Comparison of ENCODE assay signal across 8 mouse cellular contexts in genomic region chr5:24973228-24973627, GRCm38 (mm10).
DNase-seq lines count a peak whose midpoint lies in the region; ATAC-seq and TF ChIP-seq lines count a peak whose summit lies in the region.

No protein-coding gene starts in this region.

- peaks cover 2% of the 10 kb centered on the region; the same call in 1 of the 2 replicates for H3K79me2 ChIP-seq in liver, adult 2 months (ENCODE audit: control insufficient read depth, insufficient read depth, low read length)

- no peak overlapping the region for H3K9ac ChIP-seq in liver, adult 2 months (ENCODE audit: low read depth, low read length)
- no peak overlapping the region for H3K9ac ChIP-seq in liver, embryonic 12.5 days
- H3K9ac ChIP-seq in kidney, embryonic 15.5 days = no peak overlapping the region
- H3K9ac ChIP-seq in forebrain, embryonic 11.5 days (ENCODE audit: low read length) = no peak overlapping the region

- no peaks in the 10 kb centered on the region for H3K36me3 ChIP-seq in liver, adult 2 months (ENCODE audit: control insufficient read depth, insufficient read depth, low read length)
- no peaks in the 10 kb centered on the region for H3K36me3 ChIP-seq in liver, embryonic 12.5 days
- H3K36me3 ChIP-seq in kidney, embryonic 15.5 days = no peaks in the 10 kb centered on the region
- no peaks in the 10 kb centered on the region for H3K36me3 ChIP-seq in forebrain, embryonic 11.5 days (ENCODE audit: control insufficient read depth, insufficient read depth, low read length)

- H3K4me1 ChIP-seq in liver, adult 2 months (ENCODE audit: control insufficient read depth, insufficient read depth, low read length) = peaks cover 28% of the 10 kb centered on the region
- H3K4me1 ChIP-seq in liver, embryonic 12.5 days = peaks cover 18% of the 10 kb centered on the region
- peaks cover 51% of the 10 kb centered on the region for H3K4me1 ChIP-seq in kidney, embryonic 15.5 days
- H3K4me1 ChIP-seq in forebrain, embryonic 11.5 days (replicated peaks; ENCODE audit: control insufficient read depth, insufficient read depth, low read length) = no peaks in the 10 kb centered on the region

- H3K27ac ChIP-seq in liver, adult 2 months (replicated peaks; ENCODE audit: insufficient read depth, low read depth, low read length) = no peak overlapping the region
- no peak overlapping the region for H3K27ac ChIP-seq in liver, embryonic 12.5 days
- H3K27ac ChIP-seq in kidney, embryonic 15.5 days = no peak overlapping the region
- no peak overlapping the region for H3K27ac ChIP-seq in forebrain, embryonic 11.5 days (ENCODE audit: low read depth, low read length)

- no peak overlapping the region for H3K4me2 ChIP-seq in liver, embryonic 12.5 days
- no peak overlapping the region for H3K4me2 ChIP-seq in kidney, embryonic 15.5 days
- no peak overlapping the region for H3K4me2 ChIP-seq in forebrain, embryonic 11.5 days (ENCODE audit: low read depth, low read length, severe bottlenecking)

- intact Hi-C loops in gastrocnemius, postnatal 36 days (cut with DNase I) = no loop called here

- peak; percentile 73 for DNase-seq in liver, adult 2 months (ENCODE audit: extremely low read depth, low read depth, low spot score)
- DNase-seq in gastrocnemius, postnatal 36 days = peak; percentile 47 to 64
- peak; percentile 94 for DNase-seq in skeletal muscle tissue, adult 2 months (ENCODE audit: low read depth, low spot score)
- DNase-seq in right cerebral cortex, postnatal 4 days = no peak
- DNase-seq in forebrain, embryonic 11.5 days (ENCODE audit: low spot score) = no peak
- DNase-seq in layer of hippocampus, adult 8-10 months (ENCODE audit: low spot score in 2 of 2) = no peak

- TF ChIP-seq CTCF in liver, adult 2 months (IDR thresholded peaks at IDR 0.05; ENCODE audit: low read depth, low read length) = no peak; the same call in 1 of the 2 replicates

- no peak overlapping the region for H3K4me3 ChIP-seq in liver, adult 2 months (ENCODE audit: insufficient read depth, low read depth, low read length)
- H3K4me3 ChIP-seq in liver, embryonic 12.5 days = no peak overlapping the region
- H3K4me3 ChIP-seq in kidney, embryonic 15.5 days (replicated peaks) = no peak overlapping the region
- no peak overlapping the region for H3K4me3 ChIP-seq in forebrain, embryonic 11.5 days (ENCODE audit: low read depth, low read length)

- H3K9me3 ChIP-seq in liver, embryonic 12.5 days (replicated peaks) = no peaks in the 10 kb centered on the region
- H3K9me3 ChIP-seq in kidney, embryonic 15.5 days (replicated peaks) = no peaks in the 10 kb centered on the region
- no peaks in the 10 kb centered on the region for H3K9me3 ChIP-seq in forebrain, embryonic 11.5 days (ENCODE audit: control insufficient read depth, low read length)

- ATAC-seq in liver, embryonic 12.5 days = no peak
- ATAC-seq in kidney, embryonic 15.5 days (replicated peaks; ENCODE audit: low FRiP score) = 0 out of 2 replicates have a peak, but pooled peaks have one; percentile 43
- ATAC-seq in forebrain, embryonic 11.5 days (replicated peaks; ENCODE audit: low FRiP score) = no peak

- no peaks in the 10 kb centered on the region for H3K27me3 ChIP-seq in liver, adult 2 months (ENCODE audit: control insufficient read depth, insufficient read depth, low read length)
- H3K27me3 ChIP-seq in liver, embryonic 12.5 days (replicated peaks) = peaks cover 69% of the 10 kb centered on the region
- H3K27me3 ChIP-seq in kidney, embryonic 15.5 days = no peaks in the 10 kb centered on the region
- no peaks in the 10 kb centered on the region for H3K27me3 ChIP-seq in forebrain, embryonic 11.5 days (ENCODE audit: control insufficient read depth, insufficient read depth, low read length)

- no peak for TF ChIP-seq POLR2A in liver, adult 2 months (IDR thresholded peaks at IDR 0.05; ENCODE audit: extremely low read depth, insufficient read depth, low read length)

- WGBS in liver, adult 2 months = 14% methylated on average over 13 of the region's 13 CpGs
- 61% methylated on average over 13 of the region's 13 CpGs for WGBS in liver, embryonic 12.5 days (ENCODE audit: insufficient replicate concordance)
- WGBS in kidney, embryonic 15.5 days = 38% methylated on average over 13 of the region's 13 CpGs
- 78% methylated on average over 13 of the region's 13 CpGs for WGBS in forebrain, embryonic 11.5 days

Comparison
In these comparisons a context has a peak if more than half of its experiments do, and no peak if none do; other contexts are left out.
1. DNase-seq: peak in liver, adult 2 months (single experiment), gastrocnemius, postnatal 36 days (2 of 2) and skeletal muscle tissue, adult 2 months (single experiment); none in right cerebral cortex, postnatal 4 days (single experiment), forebrain, embryonic 11.5 days (single experiment) and layer of hippocampus, adult 8-10 months (0 of 2).